Mouse (Mus musculus) hindbrain, embryonic 14.5 days (tissue): ENCODE measurements around the gene Fance. TPM values are rescaled to one million over a fixed set of nuclear protein-coding genes. Genes with fewer than 3 reads are reported as not detected.

Source experiments
- ATAC-seq: fragments of 200-750 bp; cut with Nextera tagmentation; 2 replicates; pipeline ENCODE4 v1.8.0; 2017; ENCODE audit warnings: moderate number of reproducible peaks, mild to moderate bottlenecking, moderate TSS enrichment, moderate library complexity; ENCODE audit not compliant: low FRiP score
- DNase-seq: peaks from one replicate; pipeline ENCODE4 v3.0.0-alpha.2; 2015; ENCODE audit warnings: low spot score
- H3K27ac ChIP-seq: fragments of 300-500 bp; sonication (generic); 2 replicates; pipeline ENCODE4 v1.5.1; 2014; ENCODE audit warnings: mild to moderate bottlenecking, moderate library complexity
- H3K27me3 ChIP-seq: fragments of 300-500 bp; sonication (generic); 2 replicates; pipeline ENCODE4 v1.6.1; 2014; ENCODE audit warnings: mild to moderate bottlenecking, low read length, mixed read lengths; ENCODE audit not compliant: control insufficient read depth, insufficient read depth
- H3K36me3 ChIP-seq: fragments of 300-500 bp; sonication (generic); replicated peaks from 2 replicates; pipeline ENCODE4 v1.6.1; 2014; ENCODE audit not compliant: control insufficient read depth, insufficient read depth
- H3K4me1 ChIP-seq: fragments of 300-500 bp; sonication (generic); replicated peaks from 2 replicates; pipeline ENCODE4 v1.6.1; 2014; ENCODE audit warnings: antibody characterized with exemption, low read length, mixed read lengths; ENCODE audit not compliant: control insufficient read depth, insufficient read depth
- H3K4me2 ChIP-seq: fragments of 300-500 bp; sonication (generic); replicated peaks from 2 replicates; pipeline ENCODE4 v1.6.1; 2014; ENCODE audit warnings: mild to moderate bottlenecking, moderate library complexity
- H3K4me3 ChIP-seq: fragments of 300-500 bp; sonication (generic); replicated peaks from 2 replicates; pipeline ENCODE4 v1.5.1; 2014; ENCODE audit warnings: mild to moderate bottlenecking, low read length
- H3K9ac ChIP-seq: fragments of 300-500 bp; sonication (generic); 2 replicates; pipeline ENCODE4 v1.6.1; 2014
- H3K9me3 ChIP-seq: fragments of 300-500 bp; sonication (generic); 2 replicates; pipeline ENCODE4 v1.6.1; 2016; ENCODE audit warnings: low read length; ENCODE audit not compliant: control insufficient read depth
- WGBS: fragments of 180-500 bp; shearing (Covaris S2); extraction: QIAGEN DNeasy Blood & Tissue Kit; methylation state at CpG from one replicate; pipeline ENCODE4 v1.1.7; 2014; 5-methylcytosine and 5-hydroxymethylcytosine counted together
- polyA plus RNA-seq: library from polyadenylated mRNA; unstranded; fragments of >200 nt; fragmentation: Nextera tagmentation; extraction: Ambion mirVana; gene quantifications from 2 replicates; pipeline ENCODE4 v1.2.1, GENCODE M21; 2014

Fance gene
- polyA plus RNA-seq, 1 experiment from 2014 or later: 22.0 TPM

DNA sequence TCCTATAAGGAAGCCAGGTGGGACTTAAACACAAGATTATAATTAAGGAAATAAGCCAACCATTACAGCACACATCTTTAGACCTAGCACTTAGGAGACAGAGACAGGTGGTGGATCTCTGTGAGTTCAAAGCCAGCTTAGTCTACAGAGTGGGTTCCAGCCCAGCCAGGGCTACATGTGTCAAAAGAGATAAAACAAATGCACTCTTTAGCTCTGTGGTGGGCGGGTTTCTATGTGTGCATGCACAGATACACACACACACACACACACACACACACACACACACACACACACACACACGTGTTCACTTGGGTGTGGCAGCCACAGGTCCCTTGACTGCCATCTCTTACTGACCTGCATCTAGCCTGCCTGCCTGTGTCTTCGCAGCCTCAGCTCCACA is 35.2 kb upstream of the Fance start:
- no peaks in the 10 kb centered on the region; the same call in 1 of the 2 replicates for H3K4me1 ChIP-seq
- H3K36me3 ChIP-seq: no peaks in the 10 kb centered on the region
- ATAC-seq (no peak), DNase-seq (no peak)
- H3K27me3 ChIP-seq: no peaks in the 10 kb centered on the region
- H3K4me3 ChIP-seq: no peak overlapping the region
- WGBS: 92% methylated on average over 3 of the region's 3 CpGs
- no peak overlapping the region for H3K9ac ChIP-seq
- no peaks in the 10 kb centered on the region for H3K9me3 ChIP-seq
- H3K27ac ChIP-seq: no peak overlapping the region
- H3K4me2 ChIP-seq: no peak overlapping the region

DNA sequence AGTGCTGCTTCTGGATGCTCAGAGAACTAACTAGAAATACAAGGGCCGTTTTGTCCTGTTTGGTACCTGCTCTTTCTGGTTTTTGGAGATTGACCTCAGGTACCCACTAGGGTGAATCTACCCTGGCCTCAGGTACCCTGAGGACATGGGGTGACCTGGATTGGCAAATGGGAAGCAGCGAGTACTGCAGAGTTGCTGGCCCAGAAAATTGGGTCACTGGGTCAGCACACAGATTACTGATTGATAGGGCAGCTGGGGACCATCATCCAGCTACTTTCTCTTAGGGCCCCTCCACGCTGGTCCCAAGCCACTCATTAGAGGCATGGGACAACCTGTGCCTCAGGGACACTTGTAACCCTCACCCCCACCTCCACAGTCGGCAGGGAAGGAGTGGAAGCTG is 34.1 kb upstream of the Fance start:
- ATAC-seq: no peak

DNA sequence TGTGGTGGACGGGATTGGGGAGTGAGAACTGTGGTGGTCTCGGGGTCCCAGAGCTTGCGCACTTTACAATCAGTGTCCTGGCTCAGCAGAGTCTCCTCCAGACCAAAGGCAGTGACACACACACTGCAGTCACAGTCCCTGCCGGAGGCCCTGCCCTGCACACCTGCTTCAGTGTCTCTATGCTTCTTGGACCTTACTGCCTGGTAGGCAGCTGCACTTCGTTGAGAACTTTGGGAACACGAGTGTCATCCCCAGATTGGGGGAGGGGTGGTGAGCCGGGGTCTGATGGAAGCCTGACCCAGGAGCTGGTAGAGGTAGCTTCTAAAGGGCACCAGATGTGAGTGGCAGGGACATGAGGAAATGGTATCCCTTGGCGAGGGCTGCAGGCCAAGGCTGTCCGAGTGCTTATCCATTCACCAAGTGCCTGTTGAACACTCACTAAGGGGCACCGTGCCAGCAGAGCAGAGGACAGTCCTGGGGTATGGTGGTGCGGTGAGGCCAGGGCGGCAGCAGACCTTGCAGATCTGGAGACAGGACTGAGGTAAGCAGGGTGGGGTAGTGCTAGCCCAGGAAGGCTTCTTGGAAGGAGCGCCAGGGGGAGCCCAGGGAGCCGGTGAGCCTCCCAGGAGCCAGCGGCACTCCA is 33.4 kb upstream of the Fance start:
- ATAC-seq: no peak
- Histone ChIP-seq H3K4me3 (no peak overlapping the region), H3K9ac (no peak overlapping the region), H3K27ac (no peak overlapping the region), H3K27me3 (no peaks in the 10 kb centered on the region), H3K9me3 (no peaks in the 10 kb centered on the region), H3K36me3 (no peaks in the 10 kb centered on the region), H3K4me2 (no peak overlapping the region), H3K4me1 (no peaks in the 10 kb centered on the region; the same call in 1 of the 2 replicates)
- no peak for DNase-seq
- WGBS: 74% methylated on average over 15 of the region's 15 CpGs

More for the DNA sequence above, 34.1 kb upstream of the Fance start:
- H3K36me3 ChIP-seq: no peaks in the 10 kb centered on the region
- 48% methylated on average over 4 of the region's 4 CpGs for WGBS
- no peak overlapping the region for H3K4me2 ChIP-seq
- no peak overlapping the region for H3K27ac ChIP-seq
- no peak for DNase-seq
- no peaks in the 10 kb centered on the region for H3K27me3 ChIP-seq
- H3K4me1 ChIP-seq: no peaks in the 10 kb centered on the region; the same call in 1 of the 2 replicates
- H3K9me3 ChIP-seq: no peaks in the 10 kb centered on the region
- no peak overlapping the region for H3K9ac ChIP-seq
- no peak overlapping the region for H3K4me3 ChIP-seq

DNA sequence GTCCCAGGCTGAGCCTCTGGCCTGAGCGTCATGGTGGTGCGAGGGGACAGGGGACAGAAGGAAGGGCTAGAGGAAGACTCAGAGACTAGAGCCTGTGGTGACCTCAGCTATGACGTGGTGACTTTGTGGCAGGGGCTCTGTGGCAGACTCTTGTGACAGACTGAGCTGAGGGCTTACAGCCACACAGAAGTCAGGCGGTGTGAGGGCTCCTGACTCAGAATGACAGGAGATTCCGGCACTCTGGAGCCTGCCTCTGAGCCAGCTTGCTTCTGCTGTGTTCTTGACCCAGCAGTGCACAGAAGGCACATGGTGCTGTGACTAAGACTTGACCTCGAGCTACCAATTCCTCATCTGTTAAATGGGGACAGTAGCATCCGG is 32.9 kb upstream of the Fance start:
- no peak for ATAC-seq
- 75% methylated on average over 7 of the region's 7 CpGs for WGBS
- no peak overlapping the region for H3K27ac ChIP-seq
- H3K4me1 ChIP-seq: no peaks in the 10 kb centered on the region; the same call in 1 of the 2 replicates
- no peak overlapping the region for H3K4me3 ChIP-seq
- H3K36me3 ChIP-seq: no peaks in the 10 kb centered on the region
- H3K4me2 ChIP-seq: no peak overlapping the region
- DNase-seq: no peak
- no peaks in the 10 kb centered on the region for H3K9me3 ChIP-seq
- no peak overlapping the region for H3K9ac ChIP-seq
- H3K27me3 ChIP-seq: no peaks in the 10 kb centered on the region

DNA sequence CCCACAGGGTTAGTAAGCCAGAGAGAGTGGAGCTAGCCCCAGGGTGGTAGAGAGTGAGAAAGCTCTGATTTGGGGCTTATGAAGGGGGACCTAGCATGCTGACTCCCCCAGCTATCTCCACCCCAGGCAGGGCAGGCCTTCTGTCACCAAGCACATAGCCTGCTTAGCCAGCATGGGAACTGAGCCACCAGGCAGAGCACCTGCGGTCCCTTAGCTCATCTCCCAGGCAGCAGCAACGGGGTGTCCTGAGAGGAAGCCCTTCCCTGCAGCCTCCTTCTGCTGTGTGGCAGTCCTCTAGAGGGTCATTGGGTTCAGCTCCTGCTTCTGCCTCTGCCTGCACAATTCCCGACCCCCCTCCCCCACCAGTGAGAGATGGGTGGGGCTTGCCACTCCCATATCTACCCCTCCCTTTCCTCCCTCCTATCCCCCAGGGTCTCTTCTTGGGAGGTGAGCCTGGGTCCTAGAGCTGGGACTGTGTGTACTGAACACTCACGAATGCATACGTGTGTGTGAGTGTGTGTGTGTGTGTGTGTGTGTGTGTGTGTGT is 32.4 kb upstream of the Fance start:
- 34% methylated on average over 5 of the region's 5 CpGs for WGBS
- no peak for DNase-seq
- H3K36me3 ChIP-seq: no peaks in the 10 kb centered on the region
- no peaks in the 10 kb centered on the region for H3K27me3 ChIP-seq
- H3K4me1 ChIP-seq: peaks cover 5% of the 10 kb centered on the region; the same call in 1 of the 2 replicates
- H3K4me2 ChIP-seq: no peak overlapping the region
- no peaks in the 10 kb centered on the region for H3K9me3 ChIP-seq
- H3K9ac ChIP-seq: no peak overlapping the region
- H3K4me3 ChIP-seq: no peak overlapping the region
- H3K27ac ChIP-seq: no peak overlapping the region
- no peak for ATAC-seq

DNA sequence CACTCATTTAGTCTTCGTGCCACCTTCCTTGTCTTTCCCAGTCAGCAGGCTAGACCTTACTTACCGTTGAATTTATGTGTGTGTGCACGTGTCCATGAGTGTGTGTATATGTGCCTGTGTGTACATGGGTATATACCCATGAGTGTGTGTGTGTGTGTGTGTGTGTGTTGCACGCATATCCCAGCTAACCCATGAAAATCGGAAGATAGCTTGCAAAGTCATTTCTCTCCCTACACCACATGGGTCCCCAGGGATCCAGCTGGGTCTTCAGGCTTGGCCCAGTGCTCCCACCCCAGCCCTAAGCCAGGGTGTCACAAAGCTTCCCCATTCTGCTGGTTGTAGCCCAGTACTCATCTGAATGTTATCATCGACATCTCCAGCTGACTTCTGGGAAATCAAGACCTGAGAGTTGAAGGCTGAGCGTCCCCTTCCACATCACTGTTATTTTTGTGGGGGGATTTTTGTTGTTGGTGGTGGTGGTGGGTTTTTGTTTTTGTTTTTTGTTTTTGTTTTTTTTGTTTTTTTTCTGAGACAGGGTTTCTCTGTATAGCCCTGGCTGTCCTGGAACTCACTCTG is 31.4 kb upstream of the Fance start:
- H3K9me3 ChIP-seq: no peaks in the 10 kb centered on the region
- no peak overlapping the region for H3K27ac ChIP-seq
- H3K4me3 ChIP-seq: no peak overlapping the region
- DNase-seq (no peak), ATAC-seq (no peak)
- H3K4me1 ChIP-seq: peaks cover 8% of the 10 kb centered on the region; the same call in 1 of the 2 replicates
- no peaks in the 10 kb centered on the region for H3K36me3 ChIP-seq
- no peaks in the 10 kb centered on the region for H3K27me3 ChIP-seq
- H3K9ac ChIP-seq: no peak overlapping the region
- no peak overlapping the region for H3K4me2 ChIP-seq
- 92% methylated on average over 7 of the region's 7 CpGs for WGBS

DNA sequence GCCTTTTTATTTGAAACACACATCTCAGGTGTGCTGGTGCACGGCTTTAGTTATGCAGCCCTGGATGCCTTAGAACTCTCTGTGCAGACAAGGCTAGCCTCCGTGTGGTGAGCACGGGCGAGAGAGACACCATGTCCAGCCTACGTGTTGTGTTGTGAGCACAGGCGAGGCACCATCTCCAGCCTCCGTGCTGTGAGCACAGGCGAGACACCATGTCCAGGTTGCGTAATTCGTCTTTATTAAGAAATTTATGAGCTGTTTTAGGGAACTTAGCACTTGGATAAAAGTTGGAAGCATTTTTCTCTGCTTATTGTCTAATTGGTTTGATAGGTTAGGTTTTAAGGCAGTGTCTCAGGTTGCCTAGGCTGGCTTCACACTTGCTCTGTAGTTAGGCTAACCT is 30.1 kb upstream of the Fance start:
- H3K4me2 ChIP-seq: no peak overlapping the region
- no peaks in the 10 kb centered on the region for H3K36me3 ChIP-seq
- peaks cover 8% of the 10 kb centered on the region; the same call in 1 of the 2 replicates for H3K4me1 ChIP-seq
- 92% methylated on average over 10 of the region's 10 CpGs for WGBS
- no peaks in the 10 kb centered on the region for H3K27me3 ChIP-seq
- ATAC-seq (no peak), DNase-seq (no peak)
- no peak overlapping the region for H3K27ac ChIP-seq
- no peaks in the 10 kb centered on the region for H3K9me3 ChIP-seq
- H3K9ac ChIP-seq: no peak overlapping the region
- no peak overlapping the region for H3K4me3 ChIP-seq

DNA sequence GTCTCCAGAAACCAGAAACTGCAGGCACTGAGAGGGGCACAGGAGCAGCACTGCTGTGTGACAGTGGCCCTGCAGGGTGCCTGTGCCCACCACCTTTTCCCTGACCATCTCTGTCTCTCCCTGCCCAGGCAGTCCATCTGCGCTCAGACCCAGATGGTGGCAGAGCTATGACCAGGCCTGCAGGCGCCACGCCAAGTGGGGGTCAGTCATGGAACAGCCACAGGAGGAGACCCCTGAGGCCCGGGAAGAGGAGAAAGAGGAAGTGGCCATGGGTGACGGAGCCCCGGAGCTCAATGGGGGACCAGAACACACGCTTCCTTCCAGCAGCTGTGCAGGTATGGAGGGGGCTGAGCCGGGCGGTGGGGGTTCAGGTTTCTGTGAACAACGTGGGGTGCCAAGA is 27.2 kb upstream of the Fance start:
- no peak overlapping the region for H3K4me2 ChIP-seq
- H3K36me3 ChIP-seq: no peaks in the 10 kb centered on the region
- H3K9me3 ChIP-seq: no peaks in the 10 kb centered on the region
- ATAC-seq: no peak
- no peaks in the 10 kb centered on the region for H3K27me3 ChIP-seq
- DNase-seq: no peak
- no peak overlapping the region for H3K4me3 ChIP-seq
- no peak overlapping the region for H3K9ac ChIP-seq
- no peak overlapping the region for H3K27ac ChIP-seq
- WGBS: 76% methylated on average over 10 of the region's 10 CpGs
- H3K4me1 ChIP-seq: peaks cover 8% of the 10 kb centered on the region; the same call in 1 of the 2 replicates

DNA sequence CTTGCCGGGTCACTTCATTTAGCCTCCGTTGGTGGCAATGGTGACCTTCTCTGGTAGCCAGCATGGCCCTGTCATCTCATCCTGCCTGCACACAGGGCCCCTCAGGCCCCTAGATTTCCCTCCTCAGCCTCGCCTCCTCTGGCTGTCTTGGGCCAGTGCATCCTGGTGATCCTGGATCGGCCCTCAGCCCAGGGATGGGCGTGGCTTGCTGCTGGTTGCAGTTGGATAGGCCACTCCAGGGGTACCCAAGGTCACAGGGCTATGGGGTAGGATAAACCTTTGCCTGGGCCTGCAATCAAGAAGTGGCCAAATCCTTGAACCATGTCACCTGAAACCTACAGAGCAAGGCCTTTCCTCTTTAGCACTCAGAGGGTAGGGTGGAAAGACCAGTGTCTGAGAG is 26.4 kb upstream of the Fance start:
- H3K27ac ChIP-seq: no peak overlapping the region
- no peaks in the 10 kb centered on the region for H3K27me3 ChIP-seq
- no peaks in the 10 kb centered on the region for H3K9me3 ChIP-seq
- ATAC-seq (no peak), DNase-seq (no peak)
- no peak overlapping the region for H3K9ac ChIP-seq
- H3K4me2 ChIP-seq: no peak overlapping the region
- H3K4me1 ChIP-seq: peaks cover 8% of the 10 kb centered on the region; the same call in 1 of the 2 replicates
- 36% methylated on average over 5 of the region's 5 CpGs for WGBS
- H3K4me3 ChIP-seq: no peak overlapping the region
- no peaks in the 10 kb centered on the region for H3K36me3 ChIP-seq
